Mouse (Mus musculus): ENCODE data around the gene Igdcc4. TPM values are rescaled to one million over a fixed set of nuclear protein-coding genes. Genes with fewer than 3 reads are reported as not detected.
A peak's percentile ranks its signal among the peaks of the same experiment; 100 is the strongest.

The Igdcc4 gene
- total RNA-seq, 1 experiment from 2014 or later: 18.3 TPM

DNA sequence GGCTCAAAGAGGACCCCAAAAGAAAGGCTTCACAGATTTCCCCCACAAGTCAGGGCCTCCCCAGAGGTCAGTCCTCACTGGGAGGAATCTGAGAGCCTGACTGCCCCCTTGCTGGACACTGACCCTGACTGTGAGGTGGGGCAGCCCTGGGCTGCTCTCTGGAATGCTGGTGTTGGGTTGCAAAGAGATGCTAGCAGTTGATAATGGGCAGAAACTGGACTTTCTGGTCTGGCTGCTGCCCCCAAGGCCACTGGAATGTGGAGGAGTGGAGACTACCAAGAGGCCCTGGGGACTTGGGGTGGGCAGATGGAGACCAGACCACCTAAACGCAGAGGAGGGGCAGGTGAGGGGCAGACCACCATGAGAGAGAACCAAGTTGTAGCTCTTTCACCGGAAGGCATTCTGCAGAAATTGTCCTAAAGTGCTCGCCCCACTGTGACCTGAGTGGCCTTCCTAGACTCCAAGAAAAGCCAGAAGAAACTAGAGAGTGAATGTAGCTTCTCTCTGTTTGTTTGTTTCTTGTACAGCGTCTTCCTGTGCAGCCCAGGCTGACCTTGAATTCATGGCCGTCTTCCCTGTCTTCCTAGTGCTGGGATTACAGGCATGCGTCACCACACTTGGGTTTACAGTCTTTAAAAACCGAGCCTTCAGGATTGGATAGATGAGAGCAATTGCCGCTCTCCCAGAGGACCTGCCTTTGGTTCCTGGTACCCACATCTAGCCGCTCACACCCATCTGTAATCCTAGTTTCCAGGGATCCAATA is 53.6 kb downstream of the Igdcc4 start:
- no peak for DNase-seq

DNA sequence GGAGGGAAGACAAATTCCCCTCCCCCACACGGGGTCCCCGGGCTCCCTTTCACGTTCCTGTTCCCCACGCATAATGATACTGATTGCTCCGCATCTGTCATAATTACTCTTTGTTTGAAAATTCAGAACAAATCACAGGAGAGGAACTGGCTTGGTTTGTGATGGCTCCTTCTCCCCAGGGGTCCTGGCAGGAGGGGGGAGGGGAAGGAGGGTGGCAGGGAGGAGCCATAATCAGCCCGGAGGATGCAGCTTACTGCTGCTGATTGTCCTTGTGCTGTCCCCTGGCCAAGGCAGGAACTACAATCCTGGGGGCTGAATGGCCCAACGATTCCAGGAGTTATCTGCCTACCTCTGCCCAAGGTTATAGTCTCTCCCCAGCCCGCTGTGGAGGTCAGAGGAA is 55.3 kb downstream of the Igdcc4 start:
- peak; percentile 35 for DNase-seq

DNA sequence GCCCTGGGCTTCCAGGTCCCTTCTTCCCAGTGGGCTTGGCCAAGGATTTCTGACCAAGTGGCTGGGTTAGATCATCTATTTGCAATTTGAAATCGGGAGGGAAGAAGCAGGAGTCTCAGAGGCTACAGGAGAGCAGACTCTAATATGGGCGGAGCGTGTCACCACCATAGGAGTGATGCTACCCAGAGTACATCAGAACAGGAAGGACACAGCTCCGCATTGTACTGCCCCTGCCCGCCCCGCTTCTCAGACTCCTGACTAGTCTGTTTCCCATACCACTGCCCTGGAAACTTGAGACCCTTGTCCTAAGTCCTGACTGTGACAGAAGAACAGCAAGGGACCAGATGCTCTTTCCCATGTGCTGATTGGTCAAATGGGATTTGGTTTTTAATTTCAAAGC is 56.3 kb downstream of the Igdcc4 start:
- no peak for DNase-seq

DNA sequence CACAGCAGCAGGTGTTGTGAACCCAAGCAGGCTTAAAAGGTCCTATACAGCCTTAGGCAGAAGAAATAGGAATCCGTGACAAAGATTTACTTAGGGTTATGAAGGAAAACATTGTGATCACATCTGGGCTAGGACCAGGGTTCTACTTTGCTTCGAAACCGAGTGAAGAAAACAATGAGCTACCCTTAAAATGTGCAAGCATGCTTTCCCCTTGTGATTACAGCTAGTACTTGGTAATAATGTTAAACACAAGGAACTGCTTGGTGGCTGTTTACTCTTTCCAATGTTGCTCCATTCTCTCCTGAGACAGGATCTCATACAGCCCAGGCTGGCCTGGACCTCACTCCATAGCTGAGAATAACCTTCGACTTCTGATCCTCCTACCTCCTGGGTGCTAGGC is 59.9 kb downstream of the Igdcc4 start:
- DNase-seq: no peak

DNA sequence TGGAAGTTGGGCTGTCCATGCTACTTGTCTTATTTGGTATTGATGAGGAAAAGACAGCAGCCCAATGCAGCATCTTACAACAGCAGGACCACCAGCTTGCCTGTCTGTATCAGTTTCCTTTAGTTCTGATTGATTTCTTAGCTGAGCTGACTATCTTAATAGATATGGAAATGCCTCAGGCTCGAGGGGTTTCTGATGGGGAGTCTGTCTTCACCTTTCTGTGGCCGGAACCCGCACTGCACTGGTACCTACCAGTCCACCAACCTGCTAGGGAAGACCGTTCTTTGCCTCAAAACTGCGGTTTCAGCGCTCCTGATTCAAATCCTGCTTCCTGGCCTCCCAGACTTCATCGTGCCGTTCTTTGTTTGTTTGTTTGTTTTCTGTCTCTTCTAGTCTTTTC is 60.6 kb downstream of the Igdcc4 start:
- DNase-seq: no peak

DNA sequence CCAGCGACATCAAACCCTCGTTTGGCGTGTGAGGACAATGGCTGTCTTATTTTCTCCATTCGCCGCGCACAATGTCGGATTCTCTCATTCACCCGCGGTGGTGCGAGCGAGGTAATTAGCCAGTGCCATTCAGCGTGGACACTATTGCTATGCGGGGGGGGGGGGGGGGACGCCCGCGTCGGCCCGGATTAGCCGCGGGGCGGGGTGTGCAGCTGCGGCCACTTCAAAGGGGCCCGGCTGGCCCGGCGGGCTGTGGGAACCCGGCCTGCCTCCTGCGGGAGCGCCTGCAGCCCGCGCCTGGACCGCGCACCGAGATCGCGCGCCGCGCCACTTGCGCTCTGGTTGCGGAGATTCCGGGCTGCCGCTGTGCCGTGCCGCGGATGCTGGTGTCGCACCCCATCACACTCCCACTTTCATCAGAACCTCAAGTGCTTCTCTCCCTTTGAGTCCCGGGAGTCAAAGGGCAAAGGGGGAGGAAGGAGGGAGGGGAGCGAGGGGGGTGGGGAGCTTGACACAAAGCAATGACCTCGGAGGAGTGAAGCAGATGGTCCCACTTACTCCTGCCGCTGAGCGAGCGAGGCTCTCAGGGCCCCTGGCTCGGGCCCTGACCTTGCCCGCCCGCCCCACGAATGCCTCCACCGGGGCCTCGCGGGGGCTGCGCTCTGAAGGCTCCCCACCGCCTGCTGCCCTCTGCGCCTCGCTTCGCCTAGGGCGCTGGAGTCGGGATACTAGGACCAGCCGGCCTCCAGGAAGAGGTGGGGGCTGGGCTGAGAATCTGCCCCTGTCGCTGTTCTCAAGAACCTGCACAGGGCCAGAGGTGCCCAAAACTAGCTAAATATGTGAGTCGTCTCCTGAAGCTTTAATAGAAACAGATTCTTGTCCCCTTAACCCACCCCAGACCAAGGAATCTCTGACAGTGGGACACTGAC is 61.7 kb downstream of the Igdcc4 start:
- DNase-seq: peak; percentile 57

DNA sequence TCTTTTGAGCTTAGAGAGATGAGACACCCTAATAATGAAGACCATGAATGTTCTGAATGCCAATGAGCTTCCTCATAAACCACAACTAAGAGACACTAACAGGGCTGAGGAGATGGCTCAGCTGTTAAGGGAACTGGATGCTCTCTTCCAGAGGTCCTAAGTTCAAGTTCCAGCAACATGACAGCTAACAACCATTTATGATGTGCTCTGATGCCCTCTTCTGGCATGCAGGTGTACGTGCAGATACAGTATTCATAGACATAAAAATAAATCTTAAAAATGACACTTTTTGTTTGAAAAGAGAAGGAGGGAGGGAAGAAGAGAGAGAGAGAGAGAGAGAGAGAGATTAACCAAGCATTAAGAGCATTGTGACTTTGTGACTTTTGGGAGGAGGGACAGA is 63.6 kb downstream of the Igdcc4 start:
- DNase-seq: no peak

DNA sequence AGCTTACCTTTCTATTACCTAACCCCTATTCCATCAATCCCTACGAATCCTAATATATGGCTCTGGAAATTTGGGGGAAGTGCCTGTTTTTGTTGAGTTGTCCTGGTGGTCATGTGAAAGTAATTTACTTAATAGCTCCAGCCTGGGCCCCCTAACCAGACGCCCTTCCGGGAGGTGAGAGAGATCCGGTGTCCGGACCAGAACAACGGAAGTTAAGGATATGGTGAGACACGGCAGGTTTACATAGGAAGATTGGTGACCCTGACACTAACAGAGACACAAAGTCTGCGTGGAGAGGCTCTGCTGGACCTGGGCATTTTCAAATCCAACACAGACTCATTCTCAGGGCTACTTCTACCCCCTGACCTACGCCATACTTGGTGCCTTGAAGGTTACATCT is 65.1 kb downstream of the Igdcc4 start:
- no peak for DNase-seq

DNA sequence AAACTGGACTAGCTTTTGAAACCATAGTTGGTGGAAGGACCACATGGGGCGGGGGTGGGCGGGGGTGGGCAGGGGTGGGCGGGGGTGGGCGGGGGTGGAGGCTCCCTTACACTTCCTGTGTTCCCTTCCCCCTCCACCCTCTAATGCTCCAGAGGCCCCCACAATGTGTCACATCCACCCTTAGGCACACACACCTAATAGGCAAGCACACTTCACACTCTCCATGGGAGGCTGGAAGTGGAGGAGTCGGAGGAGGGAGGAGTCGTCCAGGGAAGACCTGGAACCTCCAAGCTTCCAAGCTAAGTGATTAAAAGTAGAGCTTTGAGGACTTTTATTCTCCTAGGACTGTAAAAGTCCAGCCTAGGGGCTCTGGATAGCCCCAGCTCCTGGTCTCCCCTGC is 67.2 kb downstream of the Igdcc4 start:
- DNase-seq: no peak

DNA sequence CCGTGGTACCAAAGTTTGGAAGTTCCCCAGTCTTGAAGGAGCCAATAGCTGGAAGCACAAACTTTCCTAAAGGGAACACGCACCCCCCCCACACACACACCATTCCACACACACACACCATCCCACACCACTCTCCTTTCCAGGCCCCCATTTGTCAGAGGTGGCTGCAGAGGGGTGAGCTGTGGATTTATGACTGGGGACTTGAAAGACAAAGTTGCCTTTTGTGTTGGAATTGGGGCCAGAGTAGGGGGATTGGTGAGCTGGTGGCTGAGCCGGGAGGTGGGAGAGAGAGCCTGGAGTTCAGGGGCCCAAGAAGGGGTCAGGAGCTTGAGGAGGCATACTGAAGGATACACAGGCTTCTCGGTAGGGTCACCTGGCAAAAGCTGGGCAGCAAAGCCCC is 67.7 kb downstream of the Igdcc4 start:
- no peak for DNase-seq

DNA sequence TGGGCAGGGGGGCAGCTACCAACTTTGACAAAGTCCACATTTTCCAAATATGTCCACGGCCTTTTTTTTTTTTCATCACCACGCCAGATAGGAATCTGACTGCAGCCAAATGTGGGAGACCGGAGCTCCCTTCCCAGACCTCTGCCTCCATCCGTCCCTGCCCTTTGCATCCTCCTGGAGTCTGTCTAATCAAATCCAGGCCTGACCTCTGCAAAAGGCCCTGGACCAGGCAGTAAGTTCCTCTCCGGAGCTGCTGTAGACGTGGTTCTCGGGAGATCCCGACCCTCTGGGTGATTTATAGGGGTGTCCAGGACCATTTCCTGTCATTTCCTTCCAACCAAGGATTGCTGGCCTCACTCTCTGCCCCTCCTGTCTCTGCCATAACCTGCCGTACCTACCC is 71.4 kb downstream of the Igdcc4 start:
- DNase-seq: no peak

DNA sequence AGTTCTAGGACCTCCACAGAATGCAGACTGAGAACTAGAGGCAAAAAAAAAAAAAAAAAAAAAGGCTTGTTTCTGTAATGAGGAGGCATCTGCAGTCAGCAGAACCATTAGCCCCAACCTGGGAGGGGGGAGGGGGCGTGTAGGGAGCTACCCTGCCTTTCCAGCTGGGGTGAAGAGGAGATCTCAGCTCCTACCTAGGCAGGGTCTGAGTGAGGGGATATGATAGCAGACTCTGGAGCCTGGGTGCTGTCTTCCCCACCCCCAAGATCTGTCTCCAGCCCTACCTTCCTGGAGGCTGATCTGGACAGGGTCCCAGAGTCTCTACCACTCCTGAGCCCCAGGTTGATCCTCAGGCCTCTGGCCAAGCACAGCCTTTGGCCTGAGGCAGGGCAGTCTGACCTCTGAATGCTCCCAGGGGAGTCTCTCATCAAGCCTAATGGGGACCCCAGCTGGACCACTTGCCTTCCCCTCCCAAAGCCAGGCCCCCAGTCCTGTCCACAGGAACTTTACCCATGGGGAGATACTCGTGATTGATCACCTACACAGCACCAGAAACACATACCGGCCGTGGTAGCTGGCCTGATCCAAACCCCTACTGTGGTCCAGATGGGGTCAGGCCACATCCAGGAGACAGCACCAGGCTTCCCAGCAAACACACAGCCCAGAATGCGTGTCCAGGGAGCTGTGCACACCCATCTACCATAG is 74.1 kb downstream of the Igdcc4 start:
- no peak for DNase-seq

DNA sequence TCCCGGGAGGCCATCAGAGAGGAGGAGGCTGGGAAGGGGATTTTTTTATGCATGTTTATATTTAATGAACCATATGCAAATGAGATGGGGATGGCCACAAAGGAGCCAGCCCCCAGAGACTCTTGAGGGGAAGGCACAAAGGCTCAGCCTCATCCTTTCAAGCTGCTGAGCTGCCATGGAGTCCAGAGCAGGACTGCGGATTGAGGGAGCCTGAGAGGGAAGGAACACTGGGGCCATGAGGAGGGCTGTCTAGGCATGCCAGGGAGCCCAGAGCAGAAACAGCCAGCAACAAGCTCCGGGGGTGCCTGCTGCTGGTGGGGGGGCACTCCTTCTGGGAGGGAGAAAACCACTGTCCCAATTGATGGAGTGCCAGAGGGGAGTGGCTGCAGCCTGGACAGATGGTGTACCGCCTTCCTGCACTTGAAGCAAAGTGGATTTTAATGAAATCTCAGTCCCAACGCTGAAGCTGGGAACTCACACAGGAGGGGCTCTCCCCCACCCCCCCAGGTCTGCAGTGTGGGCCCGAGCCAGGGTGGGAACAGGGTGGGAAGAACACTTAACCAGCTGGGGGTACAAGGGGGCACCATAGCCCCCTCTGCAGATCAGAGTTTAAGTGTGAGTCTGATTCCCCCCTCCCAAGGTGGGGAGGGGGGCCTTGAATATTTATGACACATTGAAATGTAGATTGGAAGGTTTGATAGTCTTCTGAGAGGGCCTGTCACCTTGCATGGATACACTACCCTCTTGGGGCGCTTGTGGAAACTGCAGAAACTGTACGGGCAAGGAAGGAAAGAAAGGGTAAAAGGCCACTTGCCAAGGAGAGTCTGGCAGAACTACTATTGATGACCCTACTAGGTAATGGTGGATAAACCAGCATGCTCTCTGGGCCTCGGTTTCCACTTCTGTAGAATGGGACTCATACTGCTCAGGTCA is 74.9 kb downstream of the Igdcc4 start:
- no peak for DNase-seq

DNA sequence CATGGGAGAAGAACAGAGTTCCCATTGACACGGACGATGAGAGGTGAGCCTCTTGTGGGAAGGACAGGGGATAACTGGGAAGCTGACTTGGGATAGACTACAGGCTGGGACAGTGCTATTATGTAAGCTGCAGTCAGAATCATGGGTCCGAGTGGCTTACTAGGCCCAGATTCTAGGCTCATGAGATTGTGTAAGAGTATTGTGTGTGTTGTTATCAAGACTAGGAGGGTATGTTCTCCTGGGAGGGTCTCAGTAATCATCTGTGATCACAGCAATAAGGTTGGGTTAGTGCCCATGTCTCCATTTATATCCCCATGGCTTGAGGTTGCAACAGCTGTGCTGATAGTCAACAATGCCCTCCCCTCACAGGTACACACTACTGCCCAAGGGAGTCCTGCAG is 76.2 kb downstream of the Igdcc4 start:
- no peak for DNase-seq

DNA sequence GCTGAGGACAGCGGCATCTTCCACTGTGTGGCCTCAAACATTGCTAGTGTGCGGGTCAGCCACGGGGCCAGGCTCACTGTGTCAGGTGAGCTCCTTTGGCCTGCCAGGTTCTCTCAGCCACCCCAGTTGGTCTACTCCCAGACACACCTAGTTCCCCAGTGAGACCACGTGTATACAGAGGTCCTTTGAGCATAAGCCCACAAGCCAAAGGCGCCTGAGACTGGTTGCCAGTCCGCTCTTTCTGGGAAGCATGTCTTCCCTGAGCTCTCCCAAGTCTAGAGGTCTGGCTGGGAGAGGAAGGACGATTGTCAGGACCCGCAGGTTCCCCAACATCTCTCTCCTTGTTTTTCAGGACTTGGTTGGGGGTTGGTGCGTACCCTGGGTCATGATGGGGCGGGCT is 76.6 kb downstream of the Igdcc4 start:
- no peak for DNase-seq

DNA sequence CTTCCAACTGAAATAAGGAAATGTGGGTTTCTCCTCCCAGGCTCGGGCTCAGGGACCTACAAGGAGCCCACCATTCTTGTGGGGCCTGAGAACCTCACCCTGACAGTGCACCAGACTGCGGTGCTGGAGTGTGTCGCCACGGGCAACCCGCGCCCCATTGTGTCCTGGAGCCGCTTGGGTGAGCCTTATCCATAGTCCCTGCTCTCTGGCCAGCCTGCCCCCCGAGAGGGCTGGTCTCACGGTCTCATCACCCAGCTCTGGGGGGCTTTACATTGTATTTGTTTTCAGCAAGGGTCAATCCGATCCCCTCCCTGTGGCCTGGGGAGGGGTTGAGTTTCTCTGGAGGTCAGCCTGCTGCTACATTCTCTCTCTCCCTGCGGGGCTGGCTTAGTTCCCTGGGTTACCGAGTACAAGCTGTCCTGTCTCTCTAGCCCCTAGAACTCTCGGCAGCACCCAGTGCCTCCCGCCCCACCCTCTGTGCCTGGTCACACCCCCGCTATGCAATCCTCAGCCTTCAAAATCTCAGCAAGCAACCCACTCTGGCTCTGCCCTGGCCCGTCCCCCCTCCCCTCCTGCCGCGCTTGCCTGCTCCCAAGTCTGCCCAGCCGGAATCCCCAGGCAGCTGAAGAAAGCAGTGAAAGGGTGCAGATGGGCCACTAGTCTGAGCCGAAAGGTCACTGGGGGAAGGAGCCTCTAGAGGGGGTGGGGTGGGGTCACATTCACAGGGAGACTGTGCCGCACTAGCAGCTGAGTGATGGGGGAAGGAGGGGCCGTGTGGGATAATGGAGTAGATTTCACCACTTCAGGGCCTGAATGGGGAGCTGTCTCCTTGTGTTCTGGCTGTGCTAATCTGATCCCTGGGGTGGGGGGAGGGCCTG is 77.3 kb downstream of the Igdcc4 start:
- DNase-seq: peak; percentile 67

DNA sequence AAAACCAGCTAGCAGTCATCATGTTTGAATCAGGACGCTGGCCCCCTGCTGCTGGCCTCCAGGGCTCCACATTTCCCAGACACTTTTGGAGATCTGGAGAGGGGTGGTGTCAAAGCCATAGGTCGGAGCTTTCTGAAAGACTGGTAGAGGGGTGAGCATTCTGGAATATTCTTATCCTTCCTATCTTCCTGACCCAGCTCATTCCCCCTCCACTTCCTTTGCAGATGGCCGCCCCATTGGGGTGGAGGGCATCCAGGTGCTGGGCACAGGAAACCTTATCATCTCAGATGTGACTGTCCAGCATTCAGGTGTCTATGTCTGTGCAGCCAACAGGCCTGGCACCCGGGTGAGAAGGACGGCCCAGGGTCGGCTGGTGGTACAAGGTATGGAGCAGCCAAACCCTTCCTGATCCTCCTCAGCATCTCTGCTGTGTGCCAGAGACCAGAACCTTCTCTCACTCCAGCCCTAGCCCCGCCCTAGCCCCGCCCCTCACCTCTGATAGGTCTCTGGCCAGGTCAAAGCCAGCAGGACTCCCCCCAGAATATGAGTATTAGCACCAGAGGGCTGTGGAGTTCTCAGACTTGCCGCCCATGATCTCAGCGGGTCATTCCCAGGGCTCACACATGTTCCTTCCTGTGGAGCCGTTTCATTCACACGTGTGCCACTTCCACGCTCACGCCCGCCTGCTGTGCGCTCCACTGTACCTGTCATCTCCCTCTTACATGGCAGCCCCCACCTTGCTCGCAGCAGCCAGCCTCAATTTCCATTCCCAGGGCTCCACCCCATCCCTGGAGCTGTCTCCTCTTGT is 78.7 kb downstream of the Igdcc4 start:
- no peak for DNase-seq

Data from adrenal gland, postnatal 14 days (tissue).